Mouse (Mus musculus) forebrain, embryonic 16.5 days (tissue): ENCODE data around the gene Aff4. TPM values are rescaled to one million over a fixed set of nuclear protein-coding genes. Genes with fewer than 3 reads are reported as not detected.

Source experiments
- microRNA-seq: library from miRNA; unstranded; fragments of <30 nt; microRNA quantifications from one replicate; pipeline ENCODE4, GENCODE M21; 2017
- polyA plus RNA-seq: library from polyadenylated mRNA; unstranded; fragments of >200 nt; fragmentation: Nextera tagmentation; extraction: Ambion mirVana; gene quantifications from 2 replicates; pipeline ENCODE4 v1.2.1, GENCODE M21; 2015

Aff4 gene
- polyA plus RNA-seq, 1 experiment from 2014 or later: 62.0 TPM

Small RNAs within 50 kb of the gene (microRNA-seq; reads per million reads assigned to microRNA genes)
- 0.62 reads per million for gene Mir6920

Other genes starting within 250 kb of the Aff4 start
- gene Hspa4, start 50.4 kb upstream of the Aff4 start, polyA plus RNA-seq: 52.6 and 55.2 TPM in 2 replicates
- 14.1 and 15.1 TPM in 2 replicates for gene Zcchc10, start 26.2 kb upstream of the Aff4 start, polyA plus RNA-seq
- not detected in 2 replicates for gene Leap2, start 72.3 kb downstream of the Aff4 start, polyA plus RNA-seq
- gene Uqcrq, start 80.0 kb downstream of the Aff4 start, polyA plus RNA-seq: 552 and 555 TPM in 2 replicates
- 3.9 and 4.7 TPM in 2 replicates for gene Gdf9, start 80.2 kb downstream of the Aff4 start, polyA plus RNA-seq
- gene Gm10447, start 106.3 kb downstream of the Aff4 start, polyA plus RNA-seq: not detected in 2 replicates
- 2.2 and 2.7 TPM in 2 replicates for gene Shroom1, start 106.4 kb downstream of the Aff4 start, polyA plus RNA-seq
- not detected in 2 replicates for gene Gm9837, start 119.6 kb downstream of the Aff4 start, polyA plus RNA-seq
- not detected in 2 replicates for gene Gm9945, start 129.3 kb downstream of the Aff4 start, polyA plus RNA-seq
- gene Sowaha, start 129.4 kb downstream of the Aff4 start, polyA plus RNA-seq: 1.9 and 2.2 TPM in 2 replicates
- 23.3 and 25.6 TPM in 2 replicates for gene Sept8, start 168.4 kb downstream of the Aff4 start, polyA plus RNA-seq
- 268 and 295 TPM in 2 replicates for gene Kif3a, start 216.5 kb downstream of the Aff4 start, polyA plus RNA-seq